Mouse (Mus musculus) forebrain, embryonic 13.5 days (tissue): ENCODE measurements at regions not wholly inside any gene's neighbourhood (a gene's known extent, or its start where the extent isn't known, plus 50 kb on each side); places are given as distances from the start of the nearest gene placed in this dataset.

Source experiments
- ATAC-seq: fragments of 200-750 bp; cut with Nextera tagmentation; 2 replicates; pipeline ENCODE4 v1.8.0; 2017
- H3K27ac ChIP-seq: fragments of 300-500 bp; sonication (generic); 2 replicates; pipeline ENCODE4 v1.5.1; 2015; ENCODE audit warnings: inconsistent platforms, mild to moderate bottlenecking, moderate library complexity
- H3K27me3 ChIP-seq: fragments of 300-500 bp; sonication (generic); 2 replicates; pipeline ENCODE4 v1.6.1; 2015; ENCODE audit warnings: mild to moderate bottlenecking, inconsistent platforms
- H3K36me3 ChIP-seq: fragments of 300-500 bp; sonication (generic); 2 replicates; pipeline ENCODE4 v1.6.1; 2015; ENCODE audit warnings: mild to moderate bottlenecking, inconsistent platforms; ENCODE audit not compliant: poor library complexity, severe bottlenecking
- H3K4me1 ChIP-seq: fragments of 300-500 bp; sonication (generic); 2 replicates; pipeline ENCODE4 v1.6.1; 2015; ENCODE audit warnings: inconsistent platforms
- H3K4me2 ChIP-seq: fragments of 300-500 bp; sonication (generic); 2 replicates; pipeline ENCODE4 v1.6.1; 2015; ENCODE audit warnings: inconsistent platforms, mild to moderate bottlenecking, moderate library complexity
- H3K4me3 ChIP-seq: fragments of 300-500 bp; sonication (generic); 2 replicates; pipeline ENCODE4 v1.5.1; 2015; ENCODE audit warnings: mild to moderate bottlenecking, inconsistent platforms
- H3K9ac ChIP-seq: fragments of 300-500 bp; sonication (generic); 2 replicates; pipeline ENCODE4 v1.6.1; 2015; ENCODE audit warnings: mild to moderate bottlenecking, inconsistent platforms
- H3K9me3 ChIP-seq: fragments of 300-500 bp; sonication (generic); replicated peaks from 2 replicates; pipeline ENCODE4 v1.6.1; 2016; ENCODE audit warnings: inconsistent platforms
- WGBS: fragments of 180-500 bp; shearing (Covaris S2); methylation state at CpG from one replicate; pipeline ENCODE4 v1.1.7; 2015; 5-methylcytosine and 5-hydroxymethylcytosine counted together

DNA sequence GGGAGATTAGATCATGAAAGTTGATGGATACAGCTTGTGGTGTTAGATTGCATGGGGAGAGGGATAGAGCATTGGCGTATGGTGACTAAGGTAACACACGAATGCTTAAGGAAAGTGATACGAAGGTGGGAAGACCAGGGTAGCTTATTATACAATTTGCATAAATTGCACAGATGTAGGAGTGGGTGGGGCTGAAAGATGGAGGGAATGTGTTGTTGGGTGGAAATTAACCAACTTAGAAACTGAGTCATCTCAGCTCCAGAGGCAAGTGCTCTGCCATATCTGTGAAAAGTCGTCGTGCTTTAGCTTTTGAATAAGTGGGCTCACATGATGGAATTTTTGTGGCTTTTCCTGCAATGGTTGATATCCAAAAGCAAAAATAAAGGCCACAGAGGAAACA, 404.8 kb upstream of the Frg1 start:
- Histone ChIP-seq H3K9ac (no peak overlapping the region), H3K27ac (no peak overlapping the region), H3K27me3 (no peaks in the 10 kb centered on the region), H3K4me2 (no peak overlapping the region), H3K4me1 (no peaks in the 10 kb centered on the region), H3K9me3 (no peaks in the 10 kb centered on the region), H3K4me3 (no peak overlapping the region), H3K36me3 (no peaks in the 10 kb centered on the region)
- no peak for ATAC-seq
- 95% methylated on average over 5 of the region's 5 CpGs for WGBS

DNA sequence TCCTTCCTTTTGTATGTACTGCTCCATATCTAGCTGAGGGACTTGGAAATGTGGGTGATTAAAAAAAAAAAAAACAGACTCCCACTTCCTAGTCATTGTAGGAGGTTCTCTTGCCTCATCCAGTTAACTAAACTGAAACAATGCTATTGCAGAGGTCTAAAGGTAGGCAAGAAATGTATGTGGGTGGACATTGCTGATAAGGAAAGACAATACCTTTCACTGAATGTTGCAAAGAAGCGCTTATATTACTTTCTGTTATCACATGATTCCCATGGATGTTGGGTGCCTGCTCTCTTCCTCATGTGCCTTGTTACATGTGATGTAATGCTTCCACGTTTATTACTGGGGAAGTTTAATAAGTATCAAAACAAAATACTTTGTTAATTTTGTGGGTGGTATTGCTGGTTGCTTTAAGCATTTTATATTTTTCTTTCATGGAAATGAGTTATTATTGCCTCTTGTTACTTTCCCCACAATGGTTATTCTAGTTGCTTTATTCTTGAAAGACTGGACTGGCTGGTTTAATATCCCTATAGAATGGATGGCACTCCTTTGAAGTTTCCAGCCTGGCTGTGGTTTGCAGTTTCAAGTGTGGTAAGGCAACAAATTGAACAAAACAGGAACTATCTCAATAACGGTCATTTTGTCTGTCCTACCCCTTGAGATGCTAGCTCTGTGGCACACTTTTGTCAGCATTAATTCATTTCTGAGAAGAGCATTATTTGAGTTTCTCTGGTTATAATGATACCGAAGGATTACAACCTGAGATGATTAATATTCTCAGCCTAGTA, 403.9 kb upstream of the Frg1 start:
- Histone ChIP-seq H3K4me3 (no peak overlapping the region), H3K9me3 (no peaks in the 10 kb centered on the region), H3K4me1 (no peaks in the 10 kb centered on the region), H3K4me2 (no peak overlapping the region), H3K27ac (no peak overlapping the region), H3K36me3 (no peaks in the 10 kb centered on the region), H3K9ac (no peak overlapping the region), H3K27me3 (no peaks in the 10 kb centered on the region)
- ATAC-seq: no peak
- WGBS: 80% methylated on average over 4 of the region's 4 CpGs

DNA sequence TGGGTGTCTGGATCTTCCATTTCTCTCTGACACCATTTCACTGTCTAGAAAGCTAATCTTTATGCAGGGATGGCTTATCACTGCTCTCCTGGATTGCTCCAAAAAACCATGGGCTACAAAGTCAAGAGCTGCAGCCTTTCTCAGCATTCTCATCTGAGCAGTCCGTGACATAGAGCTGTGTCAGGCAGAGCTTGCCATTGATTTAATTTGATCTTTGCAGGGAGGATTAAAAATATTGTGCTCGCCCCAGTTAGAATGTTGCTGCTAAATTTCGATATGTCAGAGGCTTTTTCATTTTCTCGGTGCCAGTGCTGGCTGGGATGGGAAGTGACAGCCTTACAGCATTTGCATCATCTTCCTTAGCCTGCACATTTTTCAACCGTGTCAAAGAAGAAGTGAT, 401.7 kb upstream of the Frg1 start:
- Histone ChIP-seq H3K27me3 (no peaks in the 10 kb centered on the region), H3K27ac (no peak overlapping the region), H3K9me3 (no peaks in the 10 kb centered on the region), H3K4me3 (no peak overlapping the region), H3K4me1 (no peaks in the 10 kb centered on the region), H3K9ac (no peak overlapping the region), H3K36me3 (no peaks in the 10 kb centered on the region), H3K4me2 (no peak overlapping the region)
- 74% methylated on average over 5 of the region's 5 CpGs for WGBS
- no peak for ATAC-seq

DNA sequence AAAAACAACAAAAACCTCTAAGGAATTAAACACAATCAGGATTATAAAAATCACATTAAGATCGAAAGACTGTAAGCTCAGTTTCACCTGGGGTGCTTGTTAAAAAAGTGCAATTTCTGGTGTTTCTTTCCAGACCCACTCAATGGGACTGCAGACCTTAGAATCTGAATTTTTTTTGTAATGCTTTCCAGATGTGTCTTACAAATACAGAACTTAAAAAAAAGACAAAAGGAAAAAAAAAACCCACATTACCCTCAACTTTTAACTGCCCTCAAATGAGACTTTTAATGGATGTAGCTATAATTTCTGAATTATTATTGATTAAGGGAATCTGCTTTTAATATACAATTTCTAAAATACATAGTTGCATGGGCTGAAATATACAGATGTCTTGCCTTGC, 401.2 kb upstream of the Frg1 start:
- H3K27ac ChIP-seq: no peak overlapping the region
- H3K4me1 ChIP-seq: no peaks in the 10 kb centered on the region
- H3K4me3 ChIP-seq: no peak overlapping the region
- no peaks in the 10 kb centered on the region for H3K27me3 ChIP-seq
- H3K9me3 ChIP-seq: no peaks in the 10 kb centered on the region
- H3K4me2 ChIP-seq: no peak overlapping the region
- no peaks in the 10 kb centered on the region for H3K36me3 ChIP-seq
- no peak overlapping the region for H3K9ac ChIP-seq
- no peak for ATAC-seq
- WGBS: 96% methylated on average over 1 of the region's 1 CpGs

DNA sequence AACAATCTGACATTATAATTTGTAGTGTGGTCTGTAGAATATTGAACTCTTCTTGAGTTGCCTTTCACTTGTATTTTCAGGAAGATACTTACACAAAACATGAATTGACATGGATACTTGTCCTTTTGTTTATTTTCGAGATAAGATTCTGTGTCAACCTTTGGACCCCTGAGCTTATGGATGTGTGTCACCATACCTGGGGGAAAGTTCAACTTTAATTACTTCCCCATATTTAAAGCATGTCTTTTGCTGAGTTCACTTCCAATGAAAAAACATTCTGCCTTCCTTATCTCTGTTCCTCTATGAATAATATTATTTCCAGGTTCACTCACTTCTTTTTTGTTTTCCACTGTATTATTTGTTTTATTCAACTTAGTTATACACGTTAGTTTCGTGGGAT, 398.4 kb upstream of the Frg1 start:
- no peak overlapping the region for H3K4me2 ChIP-seq
- H3K4me1 ChIP-seq: no peaks in the 10 kb centered on the region
- ATAC-seq: no peak
- H3K36me3 ChIP-seq: no peaks in the 10 kb centered on the region
- H3K9me3 ChIP-seq: no peaks in the 10 kb centered on the region
- WGBS: 88% methylated on average over 3 of the region's 3 CpGs
- H3K27ac ChIP-seq: no peak overlapping the region
- no peak overlapping the region for H3K4me3 ChIP-seq
- no peak overlapping the region for H3K9ac ChIP-seq
- H3K27me3 ChIP-seq: no peaks in the 10 kb centered on the region

DNA sequence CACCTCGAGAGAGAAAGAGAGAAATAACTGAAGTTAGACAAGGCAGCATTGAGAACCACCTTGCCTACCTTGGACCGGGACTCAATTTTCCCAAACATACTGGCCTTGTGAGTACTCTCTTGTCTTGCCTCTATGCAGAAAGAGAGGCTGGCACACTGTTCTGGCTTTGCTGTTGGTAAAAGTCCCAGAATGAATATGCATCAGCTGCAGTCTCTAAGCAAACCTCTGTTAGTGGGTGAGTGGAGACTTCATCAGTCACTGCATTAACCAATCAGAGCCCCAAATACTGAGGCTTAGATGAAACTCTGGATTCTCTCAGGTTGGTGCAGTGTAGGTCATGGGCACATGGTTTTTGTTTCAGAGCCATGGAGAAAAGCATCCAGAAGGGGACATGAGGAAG, 378.8 kb upstream of the Frg1 start:
- no peak for ATAC-seq
- 79% methylated on average over 2 of the region's 2 CpGs for WGBS
- Histone ChIP-seq H3K4me1 (no peaks in the 10 kb centered on the region), H3K9me3 (no peaks in the 10 kb centered on the region), H3K4me3 (no peak overlapping the region), H3K27me3 (no peaks in the 10 kb centered on the region), H3K4me2 (no peak overlapping the region), H3K27ac (no peak overlapping the region), H3K36me3 (no peaks in the 10 kb centered on the region), H3K9ac (no peak overlapping the region)

DNA sequence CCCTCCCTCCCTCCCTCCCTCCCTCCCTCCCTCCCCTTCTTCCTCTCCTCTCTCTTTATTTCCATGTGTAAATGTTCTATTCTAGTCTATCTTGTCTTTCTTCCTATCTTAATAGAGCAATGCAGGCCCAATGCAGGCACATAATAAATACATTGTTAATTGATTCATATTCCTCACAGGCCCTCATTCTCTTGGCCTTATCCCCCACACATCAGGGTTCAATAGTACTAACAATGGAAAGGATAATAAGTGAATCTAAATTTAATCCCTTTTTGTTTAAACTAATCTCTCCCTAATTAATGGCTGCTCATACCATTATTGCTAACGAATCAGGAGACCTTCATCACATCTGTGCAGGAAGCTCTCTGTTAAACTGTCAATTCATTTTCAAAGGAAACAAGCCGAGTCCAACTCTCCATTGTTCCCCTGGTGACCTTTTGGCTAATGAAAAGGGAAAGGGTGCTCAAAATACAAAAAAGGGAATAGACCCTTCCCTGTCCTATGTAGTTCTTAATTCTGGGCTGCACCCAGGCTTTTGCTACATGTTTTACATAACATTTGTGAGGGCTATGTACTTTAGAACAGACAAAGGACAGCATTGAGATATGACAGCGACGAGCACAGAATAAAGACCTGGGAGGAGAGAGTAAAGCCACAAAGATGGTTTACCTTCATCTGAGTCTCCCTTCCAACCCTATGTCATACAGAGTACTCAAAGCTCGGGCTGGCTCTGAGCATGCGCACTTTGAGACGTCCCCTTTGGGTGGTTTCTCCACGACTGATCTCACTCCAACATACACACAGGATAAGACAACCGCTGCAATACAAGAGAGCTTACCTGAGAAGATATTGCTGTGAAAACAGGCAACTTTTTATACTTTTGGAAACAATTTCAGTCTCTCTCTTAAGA, 370.3 kb upstream of the Frg1 start:
- H3K4me3 ChIP-seq: no peak overlapping the region
- H3K27ac ChIP-seq: no peak overlapping the region
- no peaks in the 10 kb centered on the region for H3K9me3 ChIP-seq
- WGBS: 21% methylated on average over 9 of the region's 9 CpGs
- no peaks in the 10 kb centered on the region for H3K27me3 ChIP-seq
- no peaks in the 10 kb centered on the region for H3K4me1 ChIP-seq
- no peak overlapping the region for H3K4me2 ChIP-seq
- H3K36me3 ChIP-seq: no peaks in the 10 kb centered on the region
- H3K9ac ChIP-seq: no peak overlapping the region
- peak; percentile 41; the same call in 1 of the 2 replicates for ATAC-seq

DNA sequence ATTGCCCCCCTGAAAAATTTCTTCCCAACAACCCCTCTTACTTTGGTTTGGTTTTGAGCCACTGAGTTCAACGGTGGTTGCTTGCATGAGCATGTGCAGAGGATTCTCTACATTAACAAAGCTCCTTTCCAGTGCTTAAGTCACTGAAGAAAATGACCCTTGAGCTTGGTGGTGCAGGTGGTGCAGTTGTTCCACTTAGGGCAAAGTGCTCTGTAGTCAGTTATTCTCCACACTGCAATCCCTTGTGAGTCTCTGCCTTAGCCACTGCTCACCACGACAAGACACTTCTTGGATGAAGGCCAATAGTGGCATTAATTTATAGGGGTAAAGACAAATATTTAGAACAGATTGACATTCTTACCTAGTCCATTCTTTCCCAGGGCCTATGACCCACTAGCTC, 369.1 kb upstream of the Frg1 start:
- no peaks in the 10 kb centered on the region for H3K4me1 ChIP-seq
- ATAC-seq: no peak
- H3K4me2 ChIP-seq: no peak overlapping the region
- H3K9ac ChIP-seq: no peak overlapping the region
- no peaks in the 10 kb centered on the region for H3K9me3 ChIP-seq
- no peaks in the 10 kb centered on the region for H3K27me3 ChIP-seq
- no peak overlapping the region for H3K4me3 ChIP-seq
- no peaks in the 10 kb centered on the region for H3K36me3 ChIP-seq
- WGBS: 57% methylated on average over 2 of the region's 2 CpGs
- no peak overlapping the region for H3K27ac ChIP-seq

DNA sequence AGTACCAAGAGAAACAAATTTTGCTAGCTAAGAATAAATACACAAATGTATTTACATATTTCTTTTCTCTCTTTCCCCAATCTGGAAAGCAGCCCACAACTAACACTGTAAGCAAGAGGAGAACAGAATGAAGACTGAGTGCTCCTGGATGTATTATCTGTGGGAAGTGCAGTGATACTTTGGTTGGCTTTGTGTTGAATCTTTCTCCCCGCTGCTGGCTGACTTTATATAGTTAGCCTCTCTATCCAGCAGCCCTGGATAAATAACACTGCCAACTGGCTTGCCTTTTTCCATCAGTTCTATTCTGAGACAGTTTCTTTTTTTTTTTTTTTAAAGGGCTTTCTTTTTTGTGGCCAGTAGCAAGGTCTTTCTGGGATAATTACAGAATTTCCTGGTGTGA, 366.0 kb upstream of the Frg1 start:
- 86% methylated on average over 1 of the region's 1 CpGs for WGBS

DNA sequence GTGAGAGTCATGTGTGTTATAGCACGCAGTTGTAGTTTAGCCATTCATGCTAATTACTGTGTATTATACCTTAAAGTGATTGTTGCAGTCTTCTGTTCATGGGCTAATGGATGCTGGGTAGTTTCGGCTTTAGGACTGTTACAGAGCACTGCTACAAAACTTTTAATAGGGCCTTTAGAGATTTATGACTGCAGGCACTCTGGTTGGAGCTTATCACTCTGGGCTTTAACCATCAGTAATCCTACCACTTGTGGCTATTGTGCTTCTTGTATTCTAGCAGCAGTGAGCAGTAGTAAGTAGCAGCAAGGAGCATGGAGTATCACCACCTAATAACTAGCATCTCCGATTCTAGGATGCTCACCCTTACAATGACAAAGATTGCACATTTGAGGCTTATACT, 362.6 kb upstream of the Frg1 start:
- WGBS: 93% methylated on average over 3 of the region's 3 CpGs
- no peaks in the 10 kb centered on the region for H3K36me3 ChIP-seq
- H3K4me3 ChIP-seq: no peak overlapping the region
- no peak overlapping the region for H3K27ac ChIP-seq
- no peaks in the 10 kb centered on the region for H3K27me3 ChIP-seq
- H3K9me3 ChIP-seq: no peaks in the 10 kb centered on the region
- ATAC-seq: no peak
- no peak overlapping the region for H3K4me2 ChIP-seq
- no peak overlapping the region for H3K9ac ChIP-seq
- H3K4me1 ChIP-seq: no peaks in the 10 kb centered on the region

More for the DNA sequence above, 366.0 kb upstream of the Frg1 start:
- Histone ChIP-seq H3K9me3 (no peaks in the 10 kb centered on the region), H3K9ac (no peak overlapping the region), H3K4me1 (no peaks in the 10 kb centered on the region), H3K27ac (no peak overlapping the region), H3K4me2 (no peak overlapping the region), H3K4me3 (no peak overlapping the region), H3K27me3 (no peaks in the 10 kb centered on the region), H3K36me3 (no peaks in the 10 kb centered on the region)
- no peak for ATAC-seq

DNA sequence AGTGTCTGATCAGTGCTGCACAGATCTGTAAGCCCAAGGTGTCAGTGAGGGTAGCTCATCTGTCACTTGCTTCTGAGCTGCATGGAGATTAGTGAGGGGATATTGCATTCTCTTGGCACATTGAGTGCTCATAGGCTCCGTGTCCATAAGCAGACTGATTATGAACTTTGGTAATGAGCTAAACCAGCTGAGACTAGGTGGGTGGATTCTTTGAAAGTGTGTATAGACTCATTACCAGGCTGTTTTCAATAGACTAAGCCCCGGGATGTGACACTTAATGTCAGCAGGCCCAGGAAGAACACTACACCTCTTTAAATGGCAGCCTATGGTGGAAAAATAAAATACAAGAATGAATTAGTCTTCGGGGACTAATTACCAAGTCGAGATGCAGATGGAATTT, 354.9 kb upstream of the Frg1 start:
- Histone ChIP-seq H3K4me1 (0 out of 2 replicates have a peak, but pooled peaks cover 3% of the 10 kb centered on the region), H3K4me3 (no peak overlapping the region), H3K27ac (no peak overlapping the region), H3K27me3 (no peaks in the 10 kb centered on the region), H3K9ac (no peak overlapping the region), H3K9me3 (no peaks in the 10 kb centered on the region), H3K36me3 (no peaks in the 10 kb centered on the region), H3K4me2 (no peak overlapping the region)
- 39% methylated on average over 4 of the region's 4 CpGs for WGBS
- 0 out of 2 replicates have a peak, but pooled peaks have one; percentile 24 for ATAC-seq

DNA sequence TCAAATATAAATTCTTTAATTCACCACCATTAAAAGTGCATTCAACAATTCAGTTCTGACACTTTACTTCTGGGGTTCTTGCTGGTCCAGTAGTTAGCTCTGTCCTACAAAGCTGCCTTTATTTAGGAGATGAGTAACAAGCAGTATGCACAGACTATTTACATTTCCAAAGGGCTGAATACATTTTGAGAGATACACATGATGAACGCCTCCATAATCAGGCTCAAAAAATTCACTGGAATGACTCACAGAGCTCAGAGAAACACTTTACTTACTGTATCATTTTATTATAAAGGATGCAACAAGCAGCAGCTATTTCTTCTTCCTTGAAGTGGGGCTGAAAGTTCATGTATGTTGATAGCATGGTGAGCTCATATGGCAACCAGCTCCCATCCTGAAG, 336.6 kb upstream of the Frg1 start:
- Histone ChIP-seq H3K27ac (no peak overlapping the region), H3K27me3 (no peaks in the 10 kb centered on the region), H3K9ac (no peak overlapping the region), H3K4me1 (no peaks in the 10 kb centered on the region), H3K4me3 (no peak overlapping the region), H3K36me3 (no peaks in the 10 kb centered on the region), H3K4me2 (no peak overlapping the region), H3K9me3 (no peaks in the 10 kb centered on the region)
- ATAC-seq: no peak
- WGBS: 77% methylated on average over 1 of the region's 1 CpGs
